Mouse (Mus musculus): ENCODE results near the gene Elmo3. TPM values are rescaled to one million over a fixed set of nuclear protein-coding genes. Genes with fewer than 3 reads are reported as not detected.

Elmo3 gene
- polyA plus RNA-seq, 2 experiments: 2.5 to 4.2 TPM

DNA sequence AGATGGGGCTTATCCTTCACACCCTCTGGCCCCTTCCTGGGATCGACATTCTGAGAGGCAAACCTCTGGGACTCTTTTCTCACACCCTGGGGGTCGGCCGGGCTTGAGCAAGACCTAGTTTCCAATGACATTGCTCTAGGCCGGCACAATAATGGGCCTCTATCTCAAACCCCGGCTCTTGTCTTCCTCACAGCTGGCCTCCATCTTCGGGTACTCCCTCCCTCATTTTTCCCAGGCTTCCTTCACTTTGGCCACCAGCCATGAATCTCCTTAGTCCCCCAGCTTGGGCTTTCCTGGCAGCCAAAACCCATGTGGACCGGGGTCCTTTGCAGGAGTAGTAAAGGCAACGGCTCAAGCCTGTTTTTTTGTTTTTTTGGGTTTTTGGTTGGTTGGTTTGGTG lies 36.0 kb downstream of the Elmo3 start:
- Histone ChIP-seq H3K4me1 (replicated peaks; ENCODE audit: control insufficient read depth in 2 of 2, insufficient read depth in 2 of 2, low read length in 1 of 2) (peaks cover 7 to 22% of the 10 kb centered on the region in 2 experiments), H3K9me3 (ENCODE audit: control insufficient read depth, low read length) (no peaks in the 10 kb centered on the region)

DNA sequence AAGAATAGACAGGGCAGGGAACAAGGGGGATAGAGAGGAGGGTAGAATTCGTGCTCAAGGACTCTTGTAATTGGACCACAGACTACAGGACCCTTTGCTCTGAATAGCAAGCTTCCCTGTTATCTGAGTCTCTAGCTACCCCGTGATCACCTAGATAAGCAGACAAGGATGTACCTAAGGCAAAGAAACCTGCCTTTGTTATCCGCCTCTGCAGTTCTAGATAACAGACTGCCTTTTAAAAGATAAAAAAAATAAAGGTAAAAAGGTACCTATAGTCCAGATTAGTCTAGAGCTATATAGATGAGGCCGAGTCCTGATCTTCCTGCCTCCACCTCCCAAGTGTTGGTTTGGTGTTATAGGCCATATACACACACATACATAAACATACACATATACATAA lies 37.4 kb downstream of the Elmo3 start:
- no peak for DNase-seq (ENCODE audit: low read depth in 3 of 3, low spot score in 3 of 3)
- Histone ChIP-seq H3K4me2 (ENCODE audit: low read depth) (no peak overlapping the region), H3K9ac (replicated peaks) (no peak overlapping the region), H3K27ac (no peak overlapping the region), H3K27me3 (ENCODE audit: control insufficient read depth, insufficient read depth, low read length) (peaks cover 16% of the 10 kb centered on the region), H3K4me3 (ENCODE audit: insufficient read depth in 1 of 2, low read depth in 2 of 2, low read length in 2 of 2) (no peak overlapping the region), H3K4me1 (replicated peaks; ENCODE audit: control insufficient read depth in 2 of 2, insufficient read depth in 2 of 2, low read length in 1 of 2) (peaks cover 10 to 22% of the 10 kb centered on the region in 2 experiments), H3K36me3 (replicated peaks; ENCODE audit: control insufficient read depth, insufficient read depth, low read depth) (no peaks in the 10 kb centered on the region), H3K9me3 (ENCODE audit: control insufficient read depth, low read length) (no peaks in the 10 kb centered on the region)
- no peak for TF ChIP-seq CTCF (IDR thresholded peaks at IDR 0.05; ENCODE audit: low read depth)
- TF ChIP-seq EP300 (IDR thresholded peaks at IDR 0.05; ENCODE audit: low read depth): no peak
- no peak for ATAC-seq (ENCODE audit: insufficient read depth)
- 37% methylated on average over 4 of the region's 4 CpGs for WGBS (ENCODE audit: insufficient replicate concordance)

More for the DNA sequence above, 36.0 kb downstream of the Elmo3 start:
- DNase-seq (ENCODE audit: low read depth in 3 of 3, low spot score in 3 of 3) (no peak), ATAC-seq (ENCODE audit: insufficient read depth) (no peak)
- Histone ChIP-seq H3K27me3 (ENCODE audit: control insufficient read depth, insufficient read depth, low read length) (peaks cover 4% of the 10 kb centered on the region), H3K36me3 (replicated peaks; ENCODE audit: control insufficient read depth, insufficient read depth, low read depth) (no peaks in the 10 kb centered on the region), H3K27ac (no peak overlapping the region), H3K9ac (replicated peaks) (no peak overlapping the region), H3K4me3 (ENCODE audit: insufficient read depth in 1 of 2, low read depth in 2 of 2, low read length in 2 of 2) (no peak overlapping the region), H3K4me2 (ENCODE audit: low read depth) (no peak overlapping the region)
- 64% methylated on average over 8 of the region's 8 CpGs for WGBS (ENCODE audit: insufficient replicate concordance)
- TF ChIP-seq CTCF (IDR thresholded peaks at IDR 0.05; ENCODE audit: low read depth) (no peak), EP300 (IDR thresholded peaks at IDR 0.05; ENCODE audit: low read depth) (no peak)

DNA sequence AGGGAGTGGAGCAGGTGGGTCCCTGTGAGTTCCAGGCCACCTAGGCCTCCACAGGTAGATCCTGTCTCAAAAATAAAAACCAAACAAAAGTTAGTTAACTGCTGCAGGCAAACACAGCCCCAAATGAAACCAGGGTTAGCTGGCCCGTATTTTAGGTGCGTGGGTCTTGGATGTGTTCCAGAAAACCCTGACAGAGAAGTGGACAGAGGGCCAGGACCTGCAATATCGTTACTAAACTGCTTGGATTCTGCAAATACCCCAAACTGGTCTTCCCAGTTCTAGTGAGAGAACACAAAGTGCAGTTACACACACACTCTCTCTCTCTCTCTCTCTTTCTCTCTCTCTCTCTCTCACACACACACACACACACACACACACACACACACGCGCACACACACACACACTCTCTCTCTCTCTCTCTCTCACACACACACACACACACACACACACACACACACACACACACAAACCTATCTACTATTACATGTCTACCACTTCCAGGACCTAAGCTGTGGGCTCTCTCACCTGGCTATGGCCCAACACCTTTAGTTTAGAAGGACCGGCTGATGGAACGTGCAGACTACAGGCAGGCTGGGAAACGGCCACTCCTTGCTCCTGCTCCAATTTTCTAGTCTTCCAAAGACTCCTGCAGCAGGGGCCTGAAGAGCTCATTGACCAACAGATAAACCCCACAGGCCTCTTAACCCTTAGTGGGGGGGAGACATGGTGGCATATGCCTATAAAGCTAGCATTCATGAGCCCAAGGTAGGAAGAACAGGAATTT lies 38.6 kb downstream of the Elmo3 start:
- Histone ChIP-seq H3K9ac (replicated peaks) (no peak overlapping the region), H3K27me3 (ENCODE audit: control insufficient read depth, insufficient read depth, low read length) (peaks cover 26% of the 10 kb centered on the region), H3K4me1 (replicated peaks; ENCODE audit: control insufficient read depth in 2 of 2, insufficient read depth in 2 of 2, low read length in 1 of 2) (peaks cover 16 to 26% of the 10 kb centered on the region in 2 experiments), H3K4me2 (ENCODE audit: low read depth) (no peak overlapping the region), H3K9me3 (ENCODE audit: control insufficient read depth, low read length) (no peaks in the 10 kb centered on the region), H3K36me3 (replicated peaks; ENCODE audit: control insufficient read depth, insufficient read depth, low read depth) (no peaks in the 10 kb centered on the region), H3K27ac (no peak overlapping the region), H3K4me3 (ENCODE audit: insufficient read depth in 1 of 2, low read depth in 2 of 2, low read length in 2 of 2) (no peak overlapping the region)
- DNase-seq (ENCODE audit: low read depth in 3 of 3, low spot score in 3 of 3) (no peak), ATAC-seq (ENCODE audit: insufficient read depth) (no peak)
- TF ChIP-seq EP300 (IDR thresholded peaks at IDR 0.05; ENCODE audit: low read depth) (no peak), CTCF (IDR thresholded peaks at IDR 0.05; ENCODE audit: low read depth) (no peak)
- 53% methylated on average over 8 of the region's 8 CpGs for WGBS (ENCODE audit: insufficient replicate concordance)

DNA sequence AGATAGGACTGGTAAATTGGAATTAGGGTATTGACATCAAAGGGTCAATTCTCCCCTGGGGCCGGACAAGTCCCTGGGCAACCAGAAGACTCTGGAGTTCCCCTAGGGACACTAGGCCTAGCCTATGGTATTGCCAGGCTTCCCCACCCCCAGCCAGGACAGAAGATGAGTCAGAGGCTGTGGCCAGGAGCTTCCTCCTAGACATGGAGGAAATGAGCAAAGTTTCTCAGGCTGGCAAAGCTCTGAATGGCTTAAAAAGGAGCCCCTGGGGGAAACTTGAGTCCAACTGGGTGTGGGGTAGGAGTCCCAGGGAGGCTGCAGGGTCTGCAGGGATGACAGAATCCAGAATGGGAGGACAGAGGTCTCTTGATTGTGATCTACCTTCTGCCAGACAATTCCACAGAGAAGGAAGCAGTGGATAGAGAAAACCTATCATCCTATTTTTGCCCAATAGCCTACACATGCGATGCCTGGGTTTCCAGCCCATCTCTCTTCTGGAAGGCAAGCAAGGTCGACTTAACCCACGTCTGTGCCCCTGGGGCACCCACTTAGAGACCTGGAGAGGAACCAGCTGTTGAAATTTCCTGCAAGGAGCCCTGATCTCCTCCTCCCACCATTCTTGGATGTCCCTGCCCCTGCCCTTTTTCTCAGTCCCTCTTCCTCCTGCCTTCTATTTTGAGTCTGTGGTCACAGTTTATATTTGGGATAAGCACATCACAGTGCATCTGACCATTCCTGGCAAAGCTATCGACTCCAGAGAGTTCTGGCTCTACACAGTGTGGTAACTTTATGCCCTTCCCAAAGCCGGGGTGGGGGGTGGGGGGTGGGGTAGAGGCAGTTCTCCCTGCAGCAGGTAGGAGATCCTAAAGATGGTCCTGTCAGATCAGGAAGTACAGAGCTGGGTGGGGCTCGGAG lies 39.9 kb downstream of the Elmo3 start:
- ATAC-seq (ENCODE audit: insufficient read depth) (no peak), DNase-seq (ENCODE audit: low read depth in 3 of 3, low spot score in 3 of 3) (no peak)
- TF ChIP-seq CTCF (IDR thresholded peaks at IDR 0.05; ENCODE audit: low read depth) (no peak), EP300 (IDR thresholded peaks at IDR 0.05; ENCODE audit: low read depth) (no peak)
- peaks cover 39% of the 10 kb centered on the region for H3K27me3 ChIP-seq (ENCODE audit: control insufficient read depth, insufficient read depth, low read length)
- H3K4me1 ChIP-seq (replicated peaks; ENCODE audit: control insufficient read depth in 2 of 2, insufficient read depth in 2 of 2, low read length in 1 of 2): peaks cover 9 to 15% of the 10 kb centered on the region in 2 experiments
- H3K27ac ChIP-seq: no peak overlapping the region
- WGBS (ENCODE audit: insufficient replicate concordance): 26% methylated on average over 7 of the region's 7 CpGs
- H3K9me3 ChIP-seq (ENCODE audit: control insufficient read depth, low read length): no peaks in the 10 kb centered on the region
- H3K36me3 ChIP-seq (replicated peaks; ENCODE audit: control insufficient read depth, insufficient read depth, low read depth): no peaks in the 10 kb centered on the region
- no peak overlapping the region for H3K9ac ChIP-seq (replicated peaks)
- H3K4me3 ChIP-seq (ENCODE audit: insufficient read depth in 1 of 2, low read depth in 2 of 2, low read length in 2 of 2): no peak overlapping the region
- peak overlapping the region; percentile 28; the same call in 1 of the 2 replicates for H3K4me2 ChIP-seq (ENCODE audit: low read depth)
